Mouse (Mus musculus) MEL (cell line): Measurements from ENCODE around the gene Cox5a. TPM values are rescaled to one million over a fixed set of nuclear protein-coding genes. Genes with fewer than 3 reads are reported as not detected.

Experiments used
- DNase-seq: peaks from one replicate; pipeline ENCODE4 v3.0.0; 2011; ENCODE audit warnings: low read depth, low spot score
- H3K27ac ChIP-seq: 2 replicates; pipeline ENCODE4 v1.5.1; 2012; ENCODE audit warnings: low read depth, mild to moderate bottlenecking, control low read depth, low read length, moderate library complexity; ENCODE audit not compliant: control insufficient read depth
- H3K27me3 ChIP-seq, 2 experiments: fragments of 150-350 bp in 1 of 2; sonication (generic) in 1 of 2; 2 replicates each; pipeline ENCODE4 v1.6.1; 2012; ENCODE audit warnings: low read length in 2 of 2, mild to moderate bottlenecking in 2 of 2, improper control_type of control experiment in 1 of 2, moderate library complexity in 1 of 2; ENCODE audit not compliant: insufficient read depth in 2 of 2, control insufficient read depth in 1 of 2
- H3K36me3 ChIP-seq, 2 experiments: 2 replicates each; pipeline ENCODE4 v1.6.1; 2012 to 2014; ENCODE audit warnings: low read length in 2 of 2, improper control_type of control experiment in 1 of 2, inconsistent platforms in 1 of 2, mild to moderate bottlenecking in 1 of 2; ENCODE audit not compliant: insufficient read depth in 2 of 2, control insufficient read depth in 1 of 2
- H3K4me1 ChIP-seq, 2 experiments: fragments of 150-350 bp in 1 of 2; sonication (generic) in 1 of 2; 2 replicates each; pipeline ENCODE4 v1.6.1; 2012; ENCODE audit warnings: low read length in 2 of 2, improper control_type of control experiment in 1 of 2, mild to moderate bottlenecking in 1 of 2; ENCODE audit not compliant: insufficient read depth in 2 of 2, control insufficient read depth in 1 of 2
- H3K4me3 ChIP-seq, 2 experiments: fragments of 150-350 bp in 1 of 2; sonication (generic) in 1 of 2; 2 replicates each; pipeline ENCODE4 v1.5.1; 2012; ENCODE audit warnings: low read depth in 2 of 2, low read length in 2 of 2, mild to moderate bottlenecking in 2 of 2, moderate library complexity in 2 of 2, control low read depth in 1 of 2, improper control_type of control experiment in 1 of 2; ENCODE audit not compliant: control insufficient read depth in 1 of 2, insufficient read depth in 1 of 2
- H3K79me2 ChIP-seq: 2 replicates; pipeline ENCODE4 v1.6.1; 2012; ENCODE audit warnings: mild to moderate bottlenecking, low read length, moderate library complexity; ENCODE audit not compliant: control insufficient read depth, poor library complexity, insufficient read depth
- H3K9ac ChIP-seq: 2 replicates; pipeline ENCODE4 v1.6.1; 2012; ENCODE audit warnings: low read depth, mild to moderate bottlenecking, control low read depth, low read length, moderate library complexity; ENCODE audit not compliant: control insufficient read depth, poor library complexity, severe bottlenecking
- H3K9me3 ChIP-seq: fragments of 150-350 bp; sonication (generic); replicated peaks from 2 replicates; pipeline ENCODE4 v1.6.1; 2012; ENCODE audit warnings: mild to moderate bottlenecking, low read length, improper control_type of control experiment, moderate library complexity; ENCODE audit not compliant: insufficient read depth
- BHLHE40 ChIP-seq: IDR thresholded peaks from 2 replicates; pipeline ENCODE4 v1.6.1; 2012; ENCODE audit warnings: low read depth, mild to moderate bottlenecking, inconsistent platforms, low read length, improper control_type of control experiment, borderline replicate concordance
- CTCF ChIP-seq, 3 experiments: IDR thresholded peaks in 2 of 3; conservative IDR thresholded peaks in 1 of 3; 2 replicates each; pipeline ENCODE4 v1.5.1; 2011 to 2012; ENCODE audit warnings: low read length in 3 of 3, low read depth in 2 of 3, mild to moderate bottlenecking in 2 of 3, improper control_type of control experiment in 1 of 3, inconsistent platforms in 1 of 3, mixed read lengths in 1 of 3, moderate library complexity in 1 of 3; ENCODE audit not compliant: control insufficient read depth in 1 of 3, insufficient read depth in 1 of 3, poor library complexity in 1 of 3, severe bottlenecking in 1 of 3
- MYB ChIP-seq: IDR thresholded peaks from 2 replicates; pipeline ENCODE4 v1.6.1; 2011; ENCODE audit warnings: mild to moderate bottlenecking, low read depth, low read length, improper control_type of control experiment
- MYC ChIP-seq: IDR thresholded peaks from 2 replicates; pipeline ENCODE4 v1.6.1; 2011; ENCODE audit warnings: low read depth, mild to moderate bottlenecking, low read length, improper control_type of control experiment, moderate library complexity
- RAD21 ChIP-seq: IDR thresholded peaks from 2 replicates; pipeline ENCODE4 v1.6.1; 2011; ENCODE audit warnings: mild to moderate bottlenecking, low read depth, low read length, improper control_type of control experiment
- SIN3A ChIP-seq: IDR thresholded peaks from 2 replicates; pipeline ENCODE4 v1.6.1; 2012; ENCODE audit warnings: low read length, improper control_type of control experiment, inconsistent platforms
- SMC3 ChIP-seq: IDR thresholded peaks from 2 replicates; pipeline ENCODE4 v1.6.1; 2011; ENCODE audit warnings: low read depth, low read length, improper control_type of control experiment
- USF1 ChIP-seq: IDR thresholded peaks from 2 replicates; pipeline ENCODE4 v1.6.1; 2014; ENCODE audit warnings: low read depth, mild to moderate bottlenecking, inconsistent platforms, low read length, improper control_type of control experiment, moderate library complexity
- USF2 ChIP-seq, 2 experiments: IDR thresholded peaks; 2 replicates each; pipeline ENCODE4 v1.6.1; 2011 to 2012; ENCODE audit warnings: improper control_type of control experiment in 2 of 2, low read length in 2 of 2, borderline replicate concordance in 1 of 2, inconsistent platforms in 1 of 2, low read depth in 1 of 2, mild to moderate bottlenecking in 1 of 2; ENCODE audit not compliant: insufficient read depth in 1 of 2
- ZC3H11A ChIP-seq: IDR thresholded peaks from 2 replicates; pipeline ENCODE4 v1.6.1; 2012; ENCODE audit warnings: low read depth, mild to moderate bottlenecking, inconsistent platforms, low read length, improper control_type of control experiment
- ZKSCAN1 ChIP-seq: IDR thresholded peaks from 2 replicates; pipeline ENCODE4 v1.6.1; 2012; ENCODE audit warnings: low read depth, mild to moderate bottlenecking, inconsistent platforms, low read length, improper control_type of control experiment, moderate library complexity
- ZMIZ1 ChIP-seq: IDR thresholded peaks from 2 replicates; pipeline ENCODE4 v1.6.1; 2012; ENCODE audit warnings: low read depth, mild to moderate bottlenecking, inconsistent platforms, low read length, improper control_type of control experiment, moderate library complexity
- polyA plus RNA-seq, 2 experiments: library from polyadenylated mRNA; stranded (reverse) in 1 of 2; unstranded in 1 of 2; fragments of >175 nt in 1 of 2; fragments of >200 nt in 1 of 2; gene quantifications; 2 replicates each; pipeline versions ENCODE4 v1.2.1 to v1.2.4; 2012; ENCODE audit warnings: low replicate concordance in 2 of 2, low read depth in 1 of 2; ENCODE audit not compliant: insufficient read length in 2 of 2, insufficient read depth in 1 of 2, missing spikeins in 1 of 2
- total RNA-seq: library from RNA; depleted of rRNA; stranded (reverse); fragments of 300-350 nt; gene quantifications from 2 replicates; pipeline ENCODE4 v1.2.3, GENCODE M21; 2012

The Cox5a gene
- total and polyA plus RNA-seq, 3 experiments, result 367 to 400 TPM; not detected in 1

- Histone ChIP-seq H3K4me3 (no peak overlapping the region), H3K4me1 (0 out of 4 replicates have a peak, but pooled peaks cover 0 to 2% of the 10 kb centered on the region in 2 experiments), H3K27me3 (no peaks in the 10 kb centered on the region), H3K27ac (no peak overlapping the region), H3K9ac (no peak overlapping the region), H3K9me3 (no peaks in the 10 kb centered on the region), H3K36me3 (no peaks in the 10 kb centered on the region), H3K79me2 (peaks cover 10% of the 10 kb centered on the region)
- peak; percentile 62 to 93 (median 87) for TF ChIP-seq CTCF (IDR thresholded peaks at IDR 0.05 in 2 of 3, conservative IDR thresholded peaks at IDR 0.05 in 1 of 3; ENCODE audit: control insufficient read depth in 1 of 3, insufficient read depth in 1 of 3, low read depth in 2 of 3, low read length in 3 of 3, poor library complexity in 1 of 3, severe bottlenecking in 1 of 3)
- TF ChIP-seq SMC3, result peak; percentile 86
- TF ChIP-seq SIN3A, result peak; percentile 34; the same call in 1 of the 2 replicates
- no peak for TF ChIP-seq USF2 (IDR thresholded peaks at IDR 0.05; ENCODE audit: borderline replicate concordance in 1 of 2, insufficient read depth in 1 of 2, low read depth in 1 of 2, low read length in 2 of 2)
- TF ChIP-seq ZC3H11A, result peak; percentile 69
- peak; percentile 86 for TF ChIP-seq RAD21
- peak; percentile 81 for DNase-seq
Measured at GRCm38 (mm10) chr9:57517113-57517512, 4.0 kb upstream of the Cox5a start.

GRCm38 (mm10) chr9:57520375-57521055 is 559 bp upstream of the Cox5a start:
- no peaks in the 10 kb centered on the region for H3K9me3 ChIP-seq
- peak overlapping the region; percentile 85 for H3K9ac ChIP-seq
- H3K36me3 ChIP-seq, result peaks cover 0 to 26% of the 10 kb centered on the region in 2 experiments; a peak in 2 of 4 replicates
- H3K27ac ChIP-seq, result peak overlapping the region; percentile 64
- H3K4me1 ChIP-seq, result peaks cover 7 to 15% of the 10 kb centered on the region in 2 experiments
- DNase-seq, result peak; percentile 65
- H3K79me2 ChIP-seq, result peaks cover 41% of the 10 kb centered on the region
- TF ChIP-seq MYB (peak; percentile 25; the same call in 1 of the 2 replicates), SMC3 (0 out of 2 replicates have a peak, but pooled peaks have one; percentile 22), USF1 (peak; percentile 88), USF2 (IDR thresholded peaks at IDR 0.05; ENCODE audit: borderline replicate concordance in 1 of 2, insufficient read depth in 1 of 2, low read depth in 1 of 2, low read length in 2 of 2) (peak in 1 of 2 experiments; percentile 40; a peak in 1 of 4 replicates), BHLHE40 (no peak), ZKSCAN1 (no peak), MYC (no peak), CTCF (IDR thresholded peaks at IDR 0.05 in 2 of 3, conservative IDR thresholded peaks at IDR 0.05 in 1 of 3; ENCODE audit: control insufficient read depth in 1 of 3, insufficient read depth in 1 of 3, low read depth in 2 of 3, low read length in 3 of 3, poor library complexity in 1 of 3, severe bottlenecking in 1 of 3) (peak in 1 of 3 experiments; percentile 38; a peak in 2 of 6 replicates), ZMIZ1 (no peak)
- H3K4me3 ChIP-seq, result peak overlapping the region; percentile 62 to 79
- no peaks in the 10 kb centered on the region for H3K27me3 ChIP-seq
